Mouse (Mus musculus) brain, embryonic 18.5 days (tissue): ENCODE results near the gene Gm5640.
"Not testable (repeated sequence)": the region's sequence is repeated elsewhere in the genome, so short reads cannot be mapped to it uniquely, and the experiment has no call there.

Experiments
- DNase-seq: peaks from one replicate; pipeline ENCODE4 v3.0.0-alpha.2; 2012; ENCODE audit warnings: low read depth, low spot score

The Gm5640 gene

GRCm38 (mm10) chrX:74645466-74646323 lies at the start of gene Gm5640:
TSS of gene Gm5640 (minus strand) at chrX:74645635.
- peak; percentile 2 for DNase-seq

- DNase-seq: not testable (repeated sequence)
These were observed 958 bp upstream of the Gm5640 start for GRCm38 (mm10) chrX:74646393-74646792.

DNA sequence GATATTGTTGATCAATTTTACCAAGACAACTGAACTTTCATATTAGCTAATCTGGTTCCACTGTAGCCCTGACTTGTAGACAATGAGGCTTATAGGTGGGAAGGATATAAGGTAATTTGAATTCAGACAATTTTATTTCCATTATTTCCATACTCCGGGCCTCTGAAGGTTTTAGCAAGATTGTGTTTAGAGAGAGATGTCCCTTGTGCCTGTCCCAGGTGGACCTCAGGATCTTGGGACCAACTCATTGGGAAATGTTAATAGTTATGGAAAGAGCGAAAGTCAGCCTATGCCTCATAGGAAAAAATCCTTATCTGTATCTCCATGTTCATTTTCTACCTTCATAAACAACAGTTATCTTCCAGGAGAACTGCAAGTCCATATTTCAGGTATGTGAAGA lies 53.1 kb downstream of the Gm5640 start, which contains the start of gene Olfr1325:
TSS of gene Olfr1325 (plus strand) at position 301 of the 400 bp plus-strand sequence.
- DNase-seq: no peak
